Mouse (Mus musculus): Measurements from ENCODE around the gene Fzr1. TPM values are rescaled to one million over a fixed set of nuclear protein-coding genes. Genes with fewer than 3 reads are reported as not detected.

Fzr1 gene
- polyA plus RNA-seq, 1 experiment from 2014 or later = 127 TPM

DNA sequence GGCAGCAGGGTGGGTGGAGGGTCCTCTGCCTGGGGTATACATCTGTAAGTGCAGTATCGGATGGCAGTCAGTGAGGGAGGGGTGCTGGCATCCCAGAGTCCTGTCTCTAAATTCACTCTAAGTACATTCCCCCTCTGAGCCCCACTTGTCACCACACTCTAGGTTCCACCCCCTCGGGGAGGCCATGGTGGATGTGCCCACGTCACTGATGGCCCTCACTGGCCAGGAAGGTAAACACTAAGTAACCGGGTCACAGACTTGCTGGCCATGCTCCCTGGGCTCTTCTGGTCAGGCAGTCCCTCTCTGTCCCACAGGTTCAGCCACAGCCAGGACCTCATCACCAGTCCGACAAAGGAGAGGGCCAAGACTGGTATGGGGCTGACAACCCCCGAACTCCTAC is 43.9 kb upstream of the Fzr1 start:
- Histone ChIP-seq H3K4me3 (replicated peaks) (no peak overlapping the region), H3K27me3 (peaks cover 59% of the 10 kb centered on the region), H3K4me1 (replicated peaks) (peaks cover 45% of the 10 kb centered on the region), H3K9ac (no peak overlapping the region), H3K27ac (replicated peaks) (no peak overlapping the region), H3K9me3 (replicated peaks) (no peaks in the 10 kb centered on the region), H3K4me2 (no peak overlapping the region), H3K36me3 (replicated peaks) (no peaks in the 10 kb centered on the region)
- 60% methylated on average over 6 of the region's 6 CpGs for WGBS (ENCODE audit: insufficient replicate concordance)
- no peak for ATAC-seq (ENCODE audit: insufficient read depth)

- H3K27me3 ChIP-seq = peaks cover 59% of the 10 kb centered on the region
- ATAC-seq (ENCODE audit: insufficient read depth) = no peak
- WGBS (ENCODE audit: insufficient replicate concordance) = 48% methylated on average over 5 of the region's 5 CpGs
- H3K9ac ChIP-seq = no peak overlapping the region
- H3K4me2 ChIP-seq = no peak overlapping the region
- H3K9me3 ChIP-seq (replicated peaks) = no peaks in the 10 kb centered on the region
- H3K36me3 ChIP-seq (replicated peaks) = no peaks in the 10 kb centered on the region
- no peak overlapping the region for H3K27ac ChIP-seq (replicated peaks)
- H3K4me3 ChIP-seq (replicated peaks) = no peak overlapping the region
- H3K4me1 ChIP-seq (replicated peaks) = peaks cover 45% of the 10 kb centered on the region
Measured at GRCm38 (mm10) chr10:81421797-81422100, 43.4 kb upstream of the Fzr1 start.

DNA sequence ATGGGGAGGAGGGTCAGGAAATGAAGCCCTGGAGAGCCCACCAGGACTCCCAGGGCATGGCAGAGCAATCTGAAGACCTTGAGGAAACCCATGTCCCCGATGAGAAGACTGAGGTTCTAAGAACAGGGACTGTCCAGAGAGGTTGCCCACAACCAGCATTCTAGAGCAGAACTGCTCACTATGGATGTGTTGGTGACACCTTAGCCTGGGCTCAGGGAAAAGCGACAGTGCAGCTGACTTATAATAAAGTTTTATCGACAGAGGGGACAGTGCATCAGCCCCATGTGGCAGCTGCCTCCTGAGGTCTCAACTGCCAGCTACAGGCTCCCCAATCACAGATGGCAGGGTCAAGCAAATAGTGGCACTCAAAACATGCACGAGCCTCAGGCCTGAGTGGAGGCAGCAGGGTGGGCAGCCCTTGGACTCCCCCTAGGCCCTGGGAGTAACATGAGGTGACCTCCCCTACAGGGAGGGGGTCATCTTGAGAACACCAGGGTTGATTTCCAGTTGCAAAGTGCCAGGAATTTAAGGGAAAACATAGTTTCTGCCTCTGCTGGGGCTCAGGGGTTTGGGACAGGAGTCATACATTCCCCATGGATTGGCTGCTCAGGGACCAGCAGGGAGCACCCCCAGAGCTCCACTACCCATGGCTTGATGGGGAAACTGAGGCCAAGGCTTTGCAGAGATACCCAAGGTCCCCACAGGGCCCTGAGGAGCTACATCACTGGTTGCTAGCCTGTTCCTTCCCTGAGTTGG is 42.9 kb upstream of the Fzr1 start:
- peaks cover 45% of the 10 kb centered on the region for H3K4me1 ChIP-seq (replicated peaks)
- no peaks in the 10 kb centered on the region for H3K36me3 ChIP-seq (replicated peaks)
- no peak overlapping the region for H3K4me2 ChIP-seq
- no peak for ATAC-seq (ENCODE audit: insufficient read depth)
- no peak overlapping the region for H3K9ac ChIP-seq
- H3K4me3 ChIP-seq (replicated peaks) = no peak overlapping the region
- H3K27me3 ChIP-seq = peaks cover 58% of the 10 kb centered on the region
- H3K27ac ChIP-seq (replicated peaks) = no peak overlapping the region
- 51% methylated on average over 4 of the region's 4 CpGs for WGBS (ENCODE audit: insufficient replicate concordance)
- no peaks in the 10 kb centered on the region for H3K9me3 ChIP-seq (replicated peaks)

GRCm38 (mm10) chr10:81420191-81420767 is 42.0 kb upstream of the Fzr1 start:
- Histone ChIP-seq H3K4me3 (replicated peaks) (no peak overlapping the region), H3K36me3 (replicated peaks) (no peaks in the 10 kb centered on the region), H3K4me1 (replicated peaks) (peaks cover 42% of the 10 kb centered on the region), H3K9ac (no peak overlapping the region), H3K27me3 (peaks cover 49% of the 10 kb centered on the region), H3K9me3 (replicated peaks) (no peaks in the 10 kb centered on the region), H3K27ac (replicated peaks) (no peak overlapping the region), H3K4me2 (no peak overlapping the region)
- ATAC-seq (ENCODE audit: insufficient read depth) = no peak
- WGBS (ENCODE audit: insufficient replicate concordance) = 85% methylated on average over 40 of the region's 40 CpGs

DNA sequence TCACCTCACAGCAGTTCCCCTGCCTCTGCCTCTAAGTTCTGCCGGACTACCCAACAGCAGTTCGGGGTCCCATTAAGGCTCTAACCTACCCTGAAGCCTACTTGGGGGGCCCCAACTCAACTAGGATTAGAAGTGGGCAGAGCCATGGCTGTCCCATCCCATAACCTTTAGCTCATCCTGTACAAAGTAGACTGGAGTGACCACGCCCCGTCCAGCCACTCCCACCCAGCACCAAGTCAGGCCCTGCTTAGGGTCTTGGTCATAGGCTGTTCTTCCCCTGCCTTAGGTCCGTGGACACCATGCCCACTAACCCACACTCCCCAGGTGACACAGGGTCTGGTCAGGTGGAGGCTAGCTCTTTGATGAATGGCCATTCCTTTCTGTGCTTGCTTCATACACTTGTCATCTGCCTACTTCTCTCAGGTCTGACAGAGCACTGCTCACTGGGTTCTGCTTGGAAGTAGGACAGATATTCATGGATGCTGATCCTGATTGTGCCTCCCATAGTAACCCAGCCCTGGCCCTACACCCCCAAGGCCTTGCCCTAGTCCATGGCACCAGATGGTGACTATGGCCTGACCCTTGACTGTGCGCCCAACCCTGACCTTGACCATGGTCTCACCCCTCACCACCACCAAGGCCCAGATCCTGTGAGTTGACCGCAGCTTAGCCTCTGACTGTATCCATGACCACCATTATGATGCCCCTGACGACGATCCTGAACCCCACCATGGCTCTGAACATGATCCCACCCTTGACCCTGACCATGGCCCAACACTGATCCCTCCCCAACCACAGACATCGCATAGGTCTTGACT is 41.0 kb upstream of the Fzr1 start:
- 67% methylated on average over 10 of the region's 10 CpGs for WGBS (ENCODE audit: insufficient replicate concordance)
- Histone ChIP-seq H3K36me3 (replicated peaks) (no peaks in the 10 kb centered on the region), H3K27me3 (peaks cover 39% of the 10 kb centered on the region), H3K4me2 (no peak overlapping the region), H3K27ac (replicated peaks) (no peak overlapping the region), H3K4me3 (replicated peaks) (no peak overlapping the region), H3K9me3 (replicated peaks) (no peaks in the 10 kb centered on the region), H3K9ac (no peak overlapping the region), H3K4me1 (replicated peaks) (peaks cover 43% of the 10 kb centered on the region)
- ATAC-seq (ENCODE audit: insufficient read depth) = no peak

- H3K9me3 ChIP-seq (replicated peaks) = no peaks in the 10 kb centered on the region
- 53% methylated on average over 11 of the region's 11 CpGs for WGBS (ENCODE audit: insufficient replicate concordance)
- no peaks in the 10 kb centered on the region for H3K36me3 ChIP-seq (replicated peaks)
- H3K4me2 ChIP-seq = no peak overlapping the region
- no peak overlapping the region for H3K27ac ChIP-seq (replicated peaks)
- no peak for ATAC-seq (ENCODE audit: insufficient read depth)
- no peak overlapping the region for H3K4me3 ChIP-seq (replicated peaks)
- H3K4me1 ChIP-seq (replicated peaks) = peaks cover 52% of the 10 kb centered on the region
- no peak overlapping the region for H3K9ac ChIP-seq
- peaks cover 31% of the 10 kb centered on the region for H3K27me3 ChIP-seq
Measured at GRCm38 (mm10) chr10:81418216-81419070, 40.1 kb upstream of the Fzr1 start.

- no peaks in the 10 kb centered on the region for H3K36me3 ChIP-seq (replicated peaks)
- peak overlapping the region; percentile 68 for H3K4me2 ChIP-seq
- no peak overlapping the region for H3K9ac ChIP-seq
- H3K27ac ChIP-seq (replicated peaks) = no peak overlapping the region
- 46% methylated on average over 12 of the region's 12 CpGs for WGBS (ENCODE audit: insufficient replicate concordance)
- H3K27me3 ChIP-seq = peaks cover 25% of the 10 kb centered on the region
- peak overlapping the region; percentile 42 for H3K4me3 ChIP-seq (replicated peaks)
- H3K9me3 ChIP-seq (replicated peaks) = no peaks in the 10 kb centered on the region
- ATAC-seq (ENCODE audit: insufficient read depth) = no peak
- H3K4me1 ChIP-seq (replicated peaks) = peaks cover 61% of the 10 kb centered on the region
Measured at GRCm38 (mm10) chr10:81417227-81418215, 39.2 kb upstream of the Fzr1 start.

DNA sequence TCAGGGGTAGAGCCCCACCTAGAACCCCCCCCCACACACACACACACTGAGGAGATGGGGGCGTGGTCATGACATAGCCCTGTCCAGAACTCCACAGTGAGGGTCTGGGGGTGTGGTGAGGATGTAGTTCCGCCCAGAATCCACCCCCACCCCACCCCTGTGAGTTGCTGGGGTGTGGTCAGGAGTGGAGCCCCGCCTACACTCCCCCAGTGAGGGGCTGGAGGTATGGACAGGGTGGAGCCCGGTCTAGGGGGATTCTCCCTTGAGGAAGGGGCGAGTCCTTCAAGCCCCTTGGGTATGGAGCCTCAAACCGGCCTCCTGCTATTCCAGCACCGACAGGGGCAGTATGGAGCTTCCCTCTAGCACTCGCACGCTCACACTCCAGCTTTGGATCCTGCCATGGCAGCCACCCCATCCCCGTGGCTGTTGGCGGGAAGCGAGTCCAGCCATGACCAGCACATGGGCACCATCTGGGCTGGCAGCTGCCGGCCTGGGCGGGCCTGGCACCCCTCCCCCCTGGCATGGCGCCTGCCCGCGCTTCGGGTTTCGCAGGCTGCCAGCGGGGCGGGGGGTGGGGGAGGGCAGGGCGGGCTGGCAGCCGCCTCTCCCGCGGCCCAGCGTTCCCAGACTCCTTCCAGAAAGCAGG is 38.4 kb upstream of the Fzr1 start:
- ATAC-seq (ENCODE audit: insufficient read depth) = no peak
- Histone ChIP-seq H3K4me1 (replicated peaks) (peaks cover 69% of the 10 kb centered on the region), H3K4me3 (replicated peaks) (peak overlapping the region; percentile 42), H3K36me3 (replicated peaks) (no peaks in the 10 kb centered on the region), H3K4me2 (peak overlapping the region; percentile 68), H3K27me3 (peaks cover 24% of the 10 kb centered on the region), H3K9ac (0 out of 2 replicates have a peak overlapping the region, but pooled peaks have one; percentile 15), H3K27ac (replicated peaks) (no peak overlapping the region), H3K9me3 (replicated peaks) (no peaks in the 10 kb centered on the region)
- WGBS (ENCODE audit: insufficient replicate concordance) = 1% methylated on average over 26 of the region's 26 CpGs

DNA sequence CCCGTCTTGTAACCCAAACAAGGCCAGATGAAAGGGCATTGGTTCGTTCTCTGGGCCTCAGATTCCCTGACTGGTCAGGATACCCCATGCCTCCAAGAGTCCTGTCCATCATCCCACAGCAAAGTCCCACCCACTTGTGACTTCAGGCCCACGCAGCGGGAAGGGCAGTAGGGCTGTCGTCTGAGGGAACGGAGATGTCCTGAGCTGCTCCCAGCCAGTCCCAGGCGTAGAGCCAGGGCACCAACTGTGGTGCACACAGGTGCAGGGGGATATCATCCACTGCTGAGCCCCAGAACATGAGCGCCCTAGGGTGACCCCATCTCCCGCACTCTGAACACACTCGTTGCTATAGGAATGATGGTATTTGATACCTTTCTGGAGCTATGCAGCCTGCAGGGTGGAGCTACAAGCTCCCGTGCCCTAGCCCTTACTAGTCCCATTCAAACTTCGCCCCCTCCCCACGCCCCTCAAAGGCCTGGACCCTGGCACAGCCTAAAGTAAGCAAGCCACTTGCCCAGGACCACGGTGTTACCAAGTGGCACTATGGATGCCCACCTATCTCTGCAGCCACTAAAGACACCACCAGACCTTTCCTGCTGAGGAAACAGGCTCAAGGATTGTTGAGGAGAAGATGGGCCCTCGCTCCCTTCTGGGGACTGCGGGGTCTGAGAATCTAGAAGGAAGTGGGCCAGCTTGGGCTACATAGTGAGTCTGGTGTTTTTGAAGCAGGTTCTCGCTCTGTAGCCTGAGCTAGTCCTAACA is 37.4 kb upstream of the Fzr1 start:
- no peak overlapping the region for H3K9ac ChIP-seq
- H3K36me3 ChIP-seq (replicated peaks) = no peaks in the 10 kb centered on the region
- no peak overlapping the region for H3K27ac ChIP-seq (replicated peaks)
- no peaks in the 10 kb centered on the region for H3K9me3 ChIP-seq (replicated peaks)
- H3K27me3 ChIP-seq = peaks cover 24% of the 10 kb centered on the region
- H3K4me2 ChIP-seq = no peak overlapping the region
- H3K4me3 ChIP-seq (replicated peaks) = no peak overlapping the region
- WGBS (ENCODE audit: insufficient replicate concordance) = 60% methylated on average over 17 of the region's 17 CpGs
- H3K4me1 ChIP-seq (replicated peaks) = peaks cover 79% of the 10 kb centered on the region
- ATAC-seq (ENCODE audit: insufficient read depth) = no peak

All from liver, embryonic 15.5 days (tissue).